In the genomic region with DNA sequence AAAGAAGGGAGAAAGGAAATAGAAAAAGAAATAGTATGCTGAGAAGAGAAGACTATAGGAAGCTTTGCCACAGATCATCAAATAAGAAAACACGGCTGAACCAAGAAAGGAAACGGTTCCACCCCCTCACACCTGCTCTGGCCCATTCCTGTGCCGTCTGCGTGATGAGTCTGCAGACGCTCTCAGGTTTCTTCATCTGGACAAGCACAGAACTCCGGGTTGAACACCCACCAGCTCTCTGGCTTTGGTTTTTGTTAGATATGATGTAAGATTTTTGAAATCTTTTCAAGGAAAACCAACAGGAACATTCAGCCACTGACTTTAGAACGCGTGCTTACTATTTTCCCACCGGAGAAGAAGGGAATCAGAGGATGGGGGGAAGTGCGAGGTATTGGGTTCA, we compare ENCODE assay signal across 12 mouse cellular contexts.
DNase-seq lines count a peak whose midpoint lies in the region; ATAC-seq and TF ChIP-seq lines count a peak whose summit lies in the region.
"Had no signal": no experiment of that assay in that cellular context is flagged by ENCODE, and none has a peak within 500 bp of the region (broad histone marks: within the 10 kb centered on the region; RNA-seq: fewer than 3 reads in every experiment).

No protein-coding gene starts in this region.

- no peak overlapping the region for H3K27ac ChIP-seq in hindbrain, embryonic 13.5 days
- no peak overlapping the region for H3K27ac ChIP-seq in hindbrain, postnatal 0 days
- H3K27ac ChIP-seq in neural tube, embryonic 15.5 days (replicated peaks), result no peak overlapping the region
- H3K27ac ChIP-seq: hindbrain, embryonic 15.5 days had no signal

- no peak overlapping the region for H3K4me2 ChIP-seq in hindbrain, embryonic 13.5 days
- H3K4me2 ChIP-seq in hindbrain, postnatal 0 days (ENCODE audit: low read depth, low read length), result no peak overlapping the region
- no peak overlapping the region for H3K4me2 ChIP-seq in neural tube, embryonic 15.5 days

- H3K9me3 ChIP-seq in hindbrain, embryonic 13.5 days, result no peaks in the 10 kb centered on the region
- no peaks in the 10 kb centered on the region for H3K9me3 ChIP-seq in hindbrain, postnatal 0 days (ENCODE audit: low read length)
- no peaks in the 10 kb centered on the region for H3K9me3 ChIP-seq in neural tube, embryonic 15.5 days (replicated peaks)
- H3K9me3 ChIP-seq: hindbrain, embryonic 15.5 days had no signal

- no peak for TF ChIP-seq CTCF in hindbrain, postnatal 0 days (IDR thresholded peaks at IDR 0.05; ENCODE audit: low read depth)
- no peak for TF ChIP-seq CTCF in brain, embryonic 14.5 days (IDR thresholded peaks at IDR 0.05; ENCODE audit: borderline replicate concordance, extremely low read depth, insufficient read depth, insufficient read length)

- no peaks in the 10 kb centered on the region for H3K36me3 ChIP-seq in hindbrain, embryonic 13.5 days
- no peaks in the 10 kb centered on the region for H3K36me3 ChIP-seq in hindbrain, postnatal 0 days (ENCODE audit: insufficient read depth, low read length)
- no peaks in the 10 kb centered on the region for H3K36me3 ChIP-seq in neural tube, embryonic 15.5 days
- H3K36me3 ChIP-seq: hindbrain, embryonic 15.5 days had no signal

- no peak for TF ChIP-seq POLR2A in brain, embryonic 14.5 days (IDR thresholded peaks at IDR 0.05; ENCODE audit: borderline replicate concordance, extremely low read depth, insufficient read depth, insufficient read length, poor library complexity, severe bottlenecking)

- H3K4me1 ChIP-seq in hindbrain, embryonic 13.5 days (replicated peaks), result peaks cover 12% of the 10 kb centered on the region
- H3K4me1 ChIP-seq in hindbrain, postnatal 0 days (ENCODE audit: insufficient read depth, low read length), result no peaks in the 10 kb centered on the region
- peaks cover 13% of the 10 kb centered on the region for H3K4me1 ChIP-seq in neural tube, embryonic 15.5 days

- no peaks in the 10 kb centered on the region for H3K27me3 ChIP-seq in hindbrain, embryonic 13.5 days
- H3K27me3 ChIP-seq in hindbrain, postnatal 0 days (ENCODE audit: insufficient read depth, low read length), result no peaks in the 10 kb centered on the region
- H3K27me3 ChIP-seq in neural tube, embryonic 15.5 days (replicated peaks), result no peaks in the 10 kb centered on the region
- H3K27me3 ChIP-seq: hindbrain, embryonic 15.5 days had no signal

- DNase-seq in hindbrain, postnatal 0 days (ENCODE audit: low spot score), result no peak
- DNase-seq in brain, embryonic 14.5 days (ENCODE audit: low read depth), result peak; percentile 33
- DNase-seq in layer of hippocampus, adult 9-11 months, result peak; percentile 75
- no peak for DNase-seq in gastrocnemius, postnatal 36 days
- DNase-seq in kidney, postnatal 36 days, result no peak
- DNase-seq in kidney, adult 18-20 months, result no peak
- DNase-seq: adrenal gland, postnatal 14 days; B cell, adult 2 months; kidney, adult 8-10 months had no signal

- intact Hi-C loops in gastrocnemius, postnatal 36 days (cut with DNase I), result no loop called here

- H3K4me3 ChIP-seq in hindbrain, embryonic 13.5 days, result no peak overlapping the region
- no peak overlapping the region for H3K4me3 ChIP-seq in hindbrain, postnatal 0 days (ENCODE audit: low read length)
- H3K4me3 ChIP-seq in neural tube, embryonic 15.5 days (replicated peaks), result no peak overlapping the region
- H3K4me3 ChIP-seq: hindbrain, embryonic 15.5 days had no signal

- WGBS in hindbrain, embryonic 13.5 days, result 77% methylated on average over 10 of the region's 10 CpGs
- WGBS in hindbrain, postnatal 0 days, result 75% methylated on average over 10 of the region's 10 CpGs
- 64% methylated on average over 10 of the region's 10 CpGs for WGBS in neural tube, embryonic 15.5 days

- peak overlapping the region; percentile 13; the same call in 1 of the 2 replicates for H3K9ac ChIP-seq in hindbrain, embryonic 13.5 days
- no peak overlapping the region for H3K9ac ChIP-seq in hindbrain, postnatal 0 days (replicated peaks; ENCODE audit: low read length)
- 0 out of 2 replicates have a peak overlapping the region, but pooled peaks have one; percentile 2 for H3K9ac ChIP-seq in neural tube, embryonic 15.5 days (replicated peaks)
- H3K9ac ChIP-seq: hindbrain, embryonic 15.5 days had no signal

- no peak for ATAC-seq in hindbrain, embryonic 13.5 days (ENCODE audit: low FRiP score)
- ATAC-seq in hindbrain, postnatal 0 days, result no peak
- no peak for ATAC-seq in neural tube, embryonic 15.5 days (ENCODE audit: low FRiP score)

Comparison
In these comparisons a context has a peak if more than half of its experiments do, and no peak if none do; other contexts are left out.
1. DNase-seq: peak in brain, embryonic 14.5 days (single experiment) and layer of hippocampus, adult 9-11 months (single experiment); none in hindbrain, postnatal 0 days (single experiment), gastrocnemius, postnatal 36 days (0 of 2), kidney, postnatal 36 days (0 of 2) and kidney, adult 18-20 months (single experiment).